Mouse (Mus musculus) kidney, embryonic 15.5 days (tissue): Measurements from ENCODE around the gene Afdn. TPM values are rescaled to one million over a fixed set of nuclear protein-coding genes. Genes with fewer than 3 reads are reported as not detected.
"Not testable (repeated sequence)": the region's sequence is repeated elsewhere in the genome, so short reads cannot be mapped to it uniquely, and the experiment has no call there.

Experiments used
- ATAC-seq: fragments of 200-750 bp; cut with Nextera tagmentation; replicated peaks from 2 replicates; pipeline ENCODE4 v1.8.0; 2017; ENCODE audit warnings: moderate TSS enrichment; ENCODE audit not compliant: low FRiP score
- H3K27ac ChIP-seq: fragments of 300-500 bp; sonication (generic); 2 replicates; pipeline ENCODE4 v1.5.1; 2015; ENCODE audit warnings: mild to moderate bottlenecking, inconsistent platforms
- H3K27me3 ChIP-seq: fragments of 300-500 bp; sonication (generic); 2 replicates; pipeline ENCODE4 v1.6.1; 2015; ENCODE audit warnings: inconsistent platforms
- H3K36me3 ChIP-seq: fragments of 300-500 bp; sonication (generic); 2 replicates; pipeline ENCODE4 v1.6.1; 2015; ENCODE audit warnings: inconsistent platforms
- H3K4me1 ChIP-seq: fragments of 300-500 bp; sonication (generic); 2 replicates; pipeline ENCODE4 v1.6.1; 2015; ENCODE audit warnings: inconsistent platforms
- H3K4me2 ChIP-seq: fragments of 300-500 bp; sonication (generic); 2 replicates; pipeline ENCODE4 v1.6.1; 2015; ENCODE audit warnings: moderate library complexity, mild to moderate bottlenecking, inconsistent platforms
- H3K4me3 ChIP-seq: fragments of 300-500 bp; sonication (generic); replicated peaks from 2 replicates; pipeline ENCODE4 v1.5.1; 2015; ENCODE audit warnings: mild to moderate bottlenecking, inconsistent platforms
- H3K9ac ChIP-seq: fragments of 300-500 bp; sonication (generic); 2 replicates; pipeline ENCODE4 v1.6.1; 2015; ENCODE audit warnings: mild to moderate bottlenecking, inconsistent platforms
- H3K9me3 ChIP-seq: fragments of 300-500 bp; sonication (generic); replicated peaks from 2 replicates; pipeline ENCODE4 v1.6.1; 2016; ENCODE audit warnings: inconsistent platforms
- WGBS: fragments of 180-500 bp; shearing (Covaris S2); methylation state at CpG from one replicate; pipeline ENCODE4 v1.1.7; 2015; ENCODE audit warnings: mixed read lengths; 5-methylcytosine and 5-hydroxymethylcytosine counted together
- polyA plus RNA-seq: library from polyadenylated mRNA; unstranded; fragments of >200 nt; fragmentation: Nextera tagmentation; extraction: Ambion mirVana; gene quantifications from 2 replicates; pipeline ENCODE4 v1.2.1, GENCODE M21; 2015

Afdn gene
- polyA plus RNA-seq, 1 experiment from 2014 or later = 76.5 TPM

DNA sequence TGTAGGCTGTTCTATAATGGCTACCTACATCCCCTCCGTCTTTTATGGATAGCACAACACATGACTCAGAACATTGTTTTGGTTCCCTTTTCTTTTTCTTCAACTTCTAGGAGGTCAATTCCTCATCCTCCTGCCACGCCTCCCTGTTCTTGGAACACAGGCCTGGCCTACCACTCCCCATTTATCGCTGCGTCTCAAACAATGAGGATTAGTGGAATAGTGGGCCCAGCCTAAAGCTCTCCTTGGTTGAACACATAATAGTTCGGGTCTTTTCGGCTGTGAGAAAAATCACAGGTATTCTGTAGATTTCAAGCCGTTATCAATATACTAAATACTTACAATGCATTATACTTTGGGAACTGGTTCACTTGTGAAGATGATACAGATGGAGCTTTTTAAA is 1.8 kb upstream of the Afdn start:
- Histone ChIP-seq H3K36me3 (no peaks in the 10 kb centered on the region), H3K9me3 (no peaks in the 10 kb centered on the region), H3K27ac (peak overlapping the region; percentile 90), H3K4me2 (peak overlapping the region; percentile 95), H3K4me1 (peaks cover 23% of the 10 kb centered on the region), H3K4me3 (no peak overlapping the region), H3K27me3 (no peaks in the 10 kb centered on the region), H3K9ac (no peak overlapping the region)
- WGBS = 91% methylated on average over 7 of the region's 7 CpGs
- ATAC-seq = no peak

DNA sequence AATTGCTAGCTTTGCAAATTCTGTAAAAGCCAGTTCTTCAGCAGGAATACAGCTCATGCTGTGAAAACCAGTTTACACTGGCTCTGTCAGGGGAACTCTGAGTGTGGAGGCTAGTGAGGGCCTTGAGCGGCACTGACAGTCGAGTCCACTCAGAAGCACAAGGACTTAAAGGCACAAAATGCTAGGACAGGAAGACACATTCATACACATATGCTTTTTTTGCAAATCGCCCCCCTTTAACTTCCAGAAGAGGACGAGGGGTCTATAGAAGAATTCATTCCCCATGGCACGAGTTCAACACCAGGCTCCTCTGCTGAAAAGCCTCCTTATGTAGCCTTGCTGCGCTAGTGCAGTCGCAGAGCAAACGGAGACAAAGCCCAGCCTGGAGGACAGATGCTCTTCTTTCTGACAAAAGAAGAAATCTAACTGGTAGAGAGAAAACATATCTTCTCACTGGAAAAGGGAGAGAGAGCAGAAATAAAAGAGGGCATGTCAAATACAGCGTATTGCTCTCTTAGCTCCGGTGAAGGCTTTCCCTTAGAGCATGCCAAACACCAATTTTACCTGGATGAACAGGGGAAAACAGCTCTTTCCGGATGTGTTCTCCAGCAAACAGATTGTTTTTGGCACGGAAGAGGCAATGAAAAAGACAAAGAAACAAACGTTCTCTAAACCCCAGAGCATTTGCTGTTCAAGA is 1.0 kb upstream of the Afdn start:
- Histone ChIP-seq H3K9me3 (no peaks in the 10 kb centered on the region), H3K9ac (peak overlapping the region; percentile 90), H3K4me3 (peak overlapping the region; percentile 72), H3K4me2 (peak overlapping the region; percentile 95), H3K27me3 (no peaks in the 10 kb centered on the region), H3K36me3 (no peaks in the 10 kb centered on the region), H3K4me1 (peaks cover 23% of the 10 kb centered on the region), H3K27ac (peak overlapping the region; percentile 90)
- 13% methylated on average over 13 of the region's 13 CpGs for WGBS
- ATAC-seq = no peak

DNA sequence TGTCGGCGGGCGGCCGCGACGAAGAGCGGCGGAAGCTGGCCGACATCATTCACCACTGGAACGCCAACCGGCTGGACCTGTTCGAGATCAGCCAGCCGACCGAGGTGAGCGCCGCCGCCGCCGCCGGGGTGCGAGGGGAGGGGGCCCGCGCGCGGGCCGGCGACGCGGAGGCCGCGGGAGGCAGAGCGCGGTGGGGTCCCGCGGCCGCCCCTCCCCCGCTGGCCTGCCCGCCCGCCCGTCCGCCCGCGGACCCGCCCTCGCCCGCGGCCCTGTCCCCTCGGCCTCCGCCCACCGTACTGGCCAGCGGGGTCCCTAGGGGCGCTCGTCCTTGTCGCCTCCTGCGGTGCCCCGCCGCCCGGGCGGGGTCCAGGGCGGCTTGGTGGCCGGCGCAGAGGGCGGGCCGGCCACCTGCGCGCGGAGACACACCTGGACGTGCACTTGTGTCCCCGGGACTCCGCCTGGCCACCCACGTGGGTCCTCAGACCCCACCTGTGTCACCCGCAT is 388 bp downstream of the Afdn start:
- Histone ChIP-seq H3K27ac (peak overlapping the region; percentile 90), H3K36me3 (no peaks in the 10 kb centered on the region), H3K4me1 (peaks cover 26% of the 10 kb centered on the region), H3K4me3 (peak overlapping the region; percentile 72), H3K4me2 (peak overlapping the region; percentile 95), H3K9me3 (no peaks in the 10 kb centered on the region), H3K27me3 (no peaks in the 10 kb centered on the region), H3K9ac (peak overlapping the region; percentile 90)
- peak; percentile 68 for ATAC-seq
- WGBS = under 1% methylated on average over 41 of the region's 72 CpGs

DNA sequence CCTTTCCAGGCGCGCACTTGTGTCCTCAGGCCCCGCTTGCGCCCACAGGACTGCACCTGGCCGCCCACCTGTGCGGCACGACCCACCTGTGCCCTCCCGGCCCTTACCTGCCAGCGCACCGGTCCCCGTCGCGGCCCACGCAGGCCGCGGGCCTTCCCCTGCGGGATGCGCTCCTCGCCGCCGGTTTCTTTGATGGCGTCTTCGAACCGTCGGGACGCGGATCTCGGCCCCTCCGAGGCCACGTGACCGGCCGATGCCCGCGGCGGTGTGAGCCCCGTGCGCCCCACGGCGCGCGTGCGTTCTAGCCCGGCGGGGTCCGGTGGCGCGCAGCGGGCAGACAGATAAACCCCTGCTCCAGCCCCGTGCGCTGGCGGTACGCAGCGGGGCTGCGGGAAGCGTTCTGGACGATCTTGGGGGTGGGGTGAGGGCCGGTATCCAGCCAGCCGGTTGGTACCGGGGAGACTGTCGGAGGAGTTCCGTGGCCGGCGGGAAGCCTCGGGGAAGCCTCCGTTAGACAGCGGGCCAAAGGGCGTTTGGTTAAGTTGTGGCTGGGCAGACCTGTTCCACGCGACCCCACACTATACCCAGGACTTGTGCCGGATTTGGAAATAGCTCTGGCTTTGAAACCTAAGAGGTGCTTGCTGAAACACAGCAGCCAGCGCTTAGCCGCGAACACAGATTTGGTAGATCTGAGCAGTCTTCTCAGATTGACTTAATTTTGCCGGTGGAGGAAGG is 1.0 kb downstream of the Afdn start, which contains the start of gene Tcte2:
Gene Tcte2 (minus strand): TSS at position 647 of the 735 bp plus-strand sequence.
- Histone ChIP-seq H3K27me3 (no peaks in the 10 kb centered on the region), H3K36me3 (no peaks in the 10 kb centered on the region), H3K4me1 (peaks cover 26% of the 10 kb centered on the region), H3K27ac (peak within 1 kb of the TSS; percentile 90), H3K4me2 (peak within 1 kb of the TSS; percentile 95), H3K4me3 (peak within 1 kb of the TSS; percentile 72), H3K9me3 (no peaks in the 10 kb centered on the region), H3K9ac (peak within 1 kb of the TSS; percentile 90)
- WGBS = under 1% methylated on average over 74 of the region's 74 CpGs
- peak; percentile 15; the same call in 1 of the 2 replicates for ATAC-seq

DNA sequence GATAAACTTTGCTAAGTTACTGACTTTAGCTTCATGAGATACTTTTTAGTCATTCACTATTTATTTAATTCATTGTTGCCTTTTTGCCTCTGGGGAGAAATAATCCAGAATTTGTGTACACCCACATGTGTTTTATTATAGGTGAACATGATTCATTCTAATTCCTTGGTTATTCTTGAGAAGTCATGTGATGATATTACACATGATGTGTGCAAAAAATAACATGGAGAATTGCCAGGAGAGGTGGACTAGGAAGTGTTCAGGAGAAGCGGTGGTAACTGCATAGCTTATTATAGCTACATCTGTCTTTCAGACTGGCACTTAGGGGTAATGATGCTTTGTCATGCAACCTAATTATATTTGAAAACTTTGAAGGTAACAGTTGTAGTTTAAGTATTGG is 3.5 kb downstream of the Afdn start:
- ATAC-seq = no peak
- no peak overlapping the region for H3K4me2 ChIP-seq
- peaks cover 22% of the 10 kb centered on the region for H3K4me1 ChIP-seq
- 68% methylated on average over 1 of the region's 1 CpGs for WGBS
- H3K27ac ChIP-seq = no peak overlapping the region
- H3K36me3 ChIP-seq = no peaks in the 10 kb centered on the region
- no peaks in the 10 kb centered on the region for H3K27me3 ChIP-seq
- no peak overlapping the region for H3K9ac ChIP-seq
- H3K9me3 ChIP-seq = no peaks in the 10 kb centered on the region
- H3K4me3 ChIP-seq = no peak overlapping the region

DNA sequence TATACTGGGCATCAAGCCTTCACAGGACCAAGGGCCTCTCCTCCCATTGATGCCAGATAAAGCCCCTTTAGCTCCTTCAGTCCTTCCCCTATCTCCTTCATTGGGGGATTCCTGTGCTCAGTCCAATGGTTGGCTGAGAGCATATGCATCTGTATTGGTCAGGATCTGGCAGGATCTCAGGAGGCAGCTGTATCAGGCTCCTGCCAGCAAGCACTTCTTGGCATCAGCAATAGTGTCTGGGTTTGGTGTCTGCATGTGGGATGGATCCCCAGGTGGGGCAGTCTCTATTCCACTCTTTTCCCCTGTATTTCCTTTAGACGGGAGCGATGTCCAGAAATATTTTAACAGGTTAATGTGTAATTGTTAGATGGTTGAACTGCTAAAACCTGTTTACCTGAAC is 4.6 kb downstream of the Afdn start:
- not testable (repeated sequence) for ATAC-seq, H3K27me3 ChIP-seq, H3K36me3 ChIP-seq, H3K27ac ChIP-seq, H3K4me2 ChIP-seq, H3K9me3 ChIP-seq, H3K4me3 ChIP-seq, H3K9ac ChIP-seq
- H3K4me1 ChIP-seq = peaks cover 15% of the 10 kb centered on the region
- 67% methylated on average over 2 of the region's 2 CpGs for WGBS

DNA sequence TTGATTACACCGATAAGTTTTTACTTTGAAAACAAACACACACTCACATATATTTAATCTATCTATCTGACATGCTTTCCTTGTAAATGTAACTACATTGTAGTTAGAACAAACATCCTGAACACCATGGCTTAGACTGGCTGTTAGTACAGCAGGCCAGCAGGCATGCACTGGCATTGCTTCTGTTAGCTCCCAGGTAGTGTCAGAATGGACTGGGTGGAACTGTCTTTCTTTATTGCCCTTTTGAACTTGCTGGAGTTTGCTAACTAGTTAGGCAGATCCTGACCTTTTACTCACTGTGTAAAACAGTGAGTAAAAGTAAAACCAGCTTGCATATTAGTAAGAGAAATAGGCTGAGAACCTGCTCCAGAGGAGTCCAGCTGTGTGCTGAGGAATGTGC is 8.2 kb downstream of the Afdn start:
- no peaks in the 10 kb centered on the region for H3K27me3 ChIP-seq
- H3K4me3 ChIP-seq = no peak overlapping the region
- H3K9ac ChIP-seq = no peak overlapping the region
- H3K4me2 ChIP-seq = no peak overlapping the region
- H3K4me1 ChIP-seq = 0 out of 2 replicates have a peak, but pooled peaks cover 3% of the 10 kb centered on the region
- 96% methylated on average over 1 of the region's 1 CpGs for WGBS
- no peak for ATAC-seq
- no peak overlapping the region for H3K27ac ChIP-seq
- no peaks in the 10 kb centered on the region for H3K9me3 ChIP-seq
- H3K36me3 ChIP-seq = no peaks in the 10 kb centered on the region

DNA sequence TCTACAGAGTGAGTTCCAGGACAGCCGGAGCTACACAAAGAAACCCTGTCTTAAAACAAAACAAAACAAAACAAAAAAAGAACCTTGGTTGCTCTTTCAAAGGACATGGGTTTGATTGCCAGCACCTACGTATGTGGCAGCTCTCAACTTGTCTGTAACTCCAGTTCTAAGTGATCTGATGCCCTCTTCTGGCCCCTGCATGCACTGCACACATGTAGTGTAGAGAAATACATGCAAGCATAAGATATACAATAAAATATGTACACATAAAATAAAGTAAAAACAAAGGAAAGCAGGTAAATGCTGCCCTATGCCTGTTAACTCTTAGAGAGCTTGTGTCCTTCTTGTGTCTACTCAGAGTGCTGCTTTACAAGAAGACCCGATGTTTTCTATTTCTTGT is 8.9 kb downstream of the Afdn start:
- Histone ChIP-seq H3K4me1 (0 out of 2 replicates have a peak, but pooled peaks cover 3% of the 10 kb centered on the region), H3K36me3 (no peaks in the 10 kb centered on the region), H3K4me3 (no peak overlapping the region), H3K27me3 (no peaks in the 10 kb centered on the region), H3K9ac (no peak overlapping the region), H3K9me3 (no peaks in the 10 kb centered on the region), H3K4me2 (no peak overlapping the region), H3K27ac (no peak overlapping the region)
- 94% methylated on average over 3 of the region's 3 CpGs for WGBS
- no peak for ATAC-seq

DNA sequence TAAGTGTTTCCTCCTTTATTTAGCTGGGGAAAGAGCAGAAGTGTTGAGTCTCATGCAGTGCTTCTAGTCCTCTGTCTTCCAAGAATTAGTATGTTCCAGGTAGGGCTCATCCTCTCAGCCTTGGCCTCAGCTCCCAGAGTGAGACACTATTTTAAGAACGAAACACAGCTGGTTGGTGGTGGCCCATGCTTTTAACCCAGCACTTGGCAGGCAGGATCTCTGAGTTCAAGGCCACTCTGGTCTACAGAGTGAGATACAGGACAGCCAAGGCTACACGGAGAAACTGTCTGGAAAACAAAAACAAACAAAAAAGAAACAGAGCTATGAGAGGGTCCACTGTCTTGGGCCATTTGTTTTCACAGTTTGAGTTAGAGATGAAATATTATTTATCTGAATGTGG is 17.3 kb downstream of the Afdn start:
- no peaks in the 10 kb centered on the region; the same call in 1 of the 2 replicates for H3K4me1 ChIP-seq
- H3K4me3 ChIP-seq = no peak overlapping the region
- WGBS = 61% methylated on average over 2 of the region's 2 CpGs
- no peak overlapping the region for H3K4me2 ChIP-seq
- H3K27me3 ChIP-seq = no peaks in the 10 kb centered on the region
- H3K27ac ChIP-seq = no peak overlapping the region
- H3K36me3 ChIP-seq = no peaks in the 10 kb centered on the region
- H3K9me3 ChIP-seq = no peaks in the 10 kb centered on the region
- no peak overlapping the region for H3K9ac ChIP-seq
- ATAC-seq = no peak

DNA sequence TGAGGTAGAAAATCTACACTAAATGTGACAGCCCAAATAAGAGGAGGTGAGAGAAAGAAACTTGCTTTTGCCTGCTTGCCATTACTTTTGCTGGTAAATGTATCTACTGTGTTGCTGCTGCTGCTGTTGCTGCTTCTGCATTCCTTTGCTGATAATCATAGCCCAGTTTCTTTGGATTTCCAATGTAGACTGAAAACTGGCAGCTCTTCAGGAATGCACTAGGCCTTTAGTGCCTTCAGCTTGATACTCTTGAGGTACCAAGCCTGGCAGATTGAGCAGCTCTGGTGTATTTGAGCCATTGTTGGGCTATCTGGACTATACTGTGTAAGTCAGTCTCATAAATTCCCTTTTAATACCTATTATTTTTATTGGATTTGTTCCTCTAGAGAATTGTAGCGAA is 18.5 kb downstream of the Afdn start:
- H3K36me3 ChIP-seq = no peaks in the 10 kb centered on the region
- H3K4me3 ChIP-seq = no peak overlapping the region
- no peak for ATAC-seq
- H3K9me3 ChIP-seq = no peaks in the 10 kb centered on the region
- H3K27ac ChIP-seq = no peak overlapping the region
- no peaks in the 10 kb centered on the region; the same call in 1 of the 2 replicates for H3K4me1 ChIP-seq
- H3K4me2 ChIP-seq = no peak overlapping the region
- WGBS = 95% methylated on average over 1 of the region's 1 CpGs
- no peaks in the 10 kb centered on the region for H3K27me3 ChIP-seq
- no peak overlapping the region for H3K9ac ChIP-seq

DNA sequence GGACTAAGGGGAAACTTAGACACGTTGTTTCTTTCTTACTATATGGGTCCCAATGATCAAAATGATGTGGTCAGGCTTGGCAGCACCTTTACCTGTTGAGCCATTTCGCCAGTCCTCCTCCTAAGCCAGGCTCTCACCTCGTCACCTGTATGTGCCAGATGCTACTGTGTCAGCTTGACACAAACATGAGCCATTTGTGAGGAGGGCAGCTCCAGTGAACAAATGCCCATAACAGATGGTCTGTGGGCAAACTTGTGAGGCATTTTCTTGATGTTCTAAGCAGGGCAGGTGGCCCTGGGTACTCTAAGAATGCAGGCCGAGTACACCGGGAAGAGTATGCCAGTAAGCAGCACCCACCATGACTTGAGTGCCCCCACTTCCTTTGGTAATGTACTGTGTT is 21.6 kb downstream of the Afdn start:
- no peak overlapping the region for H3K9ac ChIP-seq
- H3K4me2 ChIP-seq = no peak overlapping the region
- no peak for ATAC-seq
- no peaks in the 10 kb centered on the region for H3K9me3 ChIP-seq
- WGBS = 85% methylated on average over 5 of the region's 5 CpGs
- no peaks in the 10 kb centered on the region; the same call in 1 of the 2 replicates for H3K4me1 ChIP-seq
- no peak overlapping the region for H3K4me3 ChIP-seq
- H3K36me3 ChIP-seq = no peaks in the 10 kb centered on the region
- H3K27me3 ChIP-seq = no peaks in the 10 kb centered on the region
- H3K27ac ChIP-seq = no peak overlapping the region

DNA sequence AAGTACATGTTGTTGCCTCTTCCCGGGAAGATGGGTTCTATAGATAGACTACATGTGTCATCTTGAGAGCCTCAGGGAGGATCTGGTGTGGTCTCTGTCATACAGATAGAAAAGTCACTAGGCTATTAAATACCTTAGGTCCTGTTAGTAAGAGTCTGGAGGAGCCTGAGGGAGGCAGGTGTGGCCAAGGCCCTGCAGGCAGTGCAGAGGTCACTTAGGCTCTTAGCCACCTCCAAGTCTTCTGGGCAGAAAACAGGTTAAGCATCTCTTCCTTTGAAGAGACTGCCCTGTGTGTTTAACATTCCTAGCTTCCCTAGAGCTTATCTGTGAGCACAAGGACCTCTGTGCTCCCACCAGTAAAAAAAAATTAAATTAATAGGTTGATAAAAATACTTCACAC is 23.1 kb downstream of the Afdn start:
- Histone ChIP-seq H3K27me3 (no peaks in the 10 kb centered on the region), H3K4me2 (no peak overlapping the region), H3K9me3 (no peaks in the 10 kb centered on the region), H3K4me1 (no peaks in the 10 kb centered on the region), H3K4me3 (no peak overlapping the region), H3K27ac (no peak overlapping the region), H3K36me3 (no peaks in the 10 kb centered on the region), H3K9ac (no peak overlapping the region)
- no peak for ATAC-seq
- 77% methylated on average over 1 of the region's 1 CpGs for WGBS
